Mouse (Mus musculus) granulocyte monocyte progenitor cell, adult 5-6 weeks (primary cell): ENCODE measurements around the gene Dbnl. TPM values are rescaled to one million over a fixed set of nuclear protein-coding genes. Genes with fewer than 3 reads are reported as not detected.
"Not testable (repeated sequence)": the region's sequence is repeated elsewhere in the genome, so short reads cannot be mapped to it uniquely, and the experiment has no call there.

ENCODE experiments used
- ATAC-seq: replicated peaks from 2 replicates; pipeline ENCODE4 v1.8.0; 2016; ENCODE audit warnings: mild to moderate bottlenecking, moderate TSS enrichment, inconsistent platforms; ENCODE audit not compliant: poor library complexity, severe bottlenecking
- total RNA-seq, 2 experiments: library from RNA; stranded (forward) in 1 of 2; stranded (reverse) in 1 of 2; fragments of 200-712, 200-1000 nt in 1 of 2; fragments of >200 nt in 1 of 2; fragmentation: Nextera tagmentation in 1 of 2; gene quantifications; 2 replicates each; pipeline ENCODE4 v1.2.3; 2014 to 2017

Dbnl gene
- total RNA-seq, 2 experiments from 2014 or later = 61.6 to 73.3 TPM

GRCm38 (mm10) chr11:5790431-5790830, 2.1 kb downstream of the Dbnl start:
- ATAC-seq = no peak

GRCm38 (mm10) chr11:5795290-5795689, 7.0 kb downstream of the Dbnl start:
- ATAC-seq = no peak

- ATAC-seq = no peak
Observed at GRCm38 (mm10) chr11:5795706-5796105, 7.4 kb downstream of the Dbnl start.

GRCm38 (mm10) chr11:5796939-5797338, 8.7 kb downstream of the Dbnl start:
- ATAC-seq = no peak

GRCm38 (mm10) chr11:5797371-5797770, 9.1 kb downstream of the Dbnl start:
- no peak for ATAC-seq

- no peak for ATAC-seq
Observed at GRCm38 (mm10) chr11:5797928-5798327, 9.6 kb downstream of the Dbnl start.

- no peak for ATAC-seq
Observed at GRCm38 (mm10) chr11:5799621-5800490, 11.6 kb downstream of the Dbnl start.

GRCm38 (mm10) chr11:5801511-5801910, 13.2 kb downstream of the Dbnl start:
- ATAC-seq = no peak

- no peak for ATAC-seq
Observed at GRCm38 (mm10) chr11:5802005-5802404, 13.7 kb downstream of the Dbnl start.

GRCm38 (mm10) chr11:5802457-5803217, 14.3 kb downstream of the Dbnl start:
- ATAC-seq = peak; percentile 52

- ATAC-seq = no peak
Observed at GRCm38 (mm10) chr11:5803551-5803981, 15.3 kb downstream of the Dbnl start, which contains the start of gene Pgam2. Pgam2 (minus strand) TSS chr11:5803733.

GRCm38 (mm10) chr11:5804174-5804573, 15.9 kb downstream of the Dbnl start:
- no peak for ATAC-seq

GRCm38 (mm10) chr11:5805711-5806110, 17.4 kb downstream of the Dbnl start:
- ATAC-seq = no peak

GRCm38 (mm10) chr11:5807956-5808355, 19.7 kb downstream of the Dbnl start:
- no peak for ATAC-seq

- ATAC-seq = not testable (repeated sequence)
Observed at GRCm38 (mm10) chr11:5809487-5809886, 21.2 kb downstream of the Dbnl start.

GRCm38 (mm10) chr11:5813381-5813780, 25.1 kb downstream of the Dbnl start:
- no peak for ATAC-seq

- no peak for ATAC-seq
Observed at GRCm38 (mm10) chr11:5819223-5819622, 30.9 kb downstream of the Dbnl start.

- no peak for ATAC-seq
Observed at GRCm38 (mm10) chr11:5825432-5825831, 37.1 kb downstream of the Dbnl start.

- no peak for ATAC-seq
Observed at GRCm38 (mm10) chr11:5827931-5828330, 39.6 kb downstream of the Dbnl start.

- ATAC-seq = no peak
Observed at GRCm38 (mm10) chr11:5828509-5829191, 40.4 kb downstream of the Dbnl start.

- ATAC-seq = peak; percentile 81
Observed at GRCm38 (mm10) chr11:5829327-5829726, 41.0 kb downstream of the Dbnl start.
